ENCODE assay signal across 27 mouse cellular contexts in genomic region chr1:82825256-82825655, GRCm38 (mm10). TPM values are rescaled to one million over a fixed set of nuclear protein-coding genes. Genes with fewer than 3 reads are reported as not detected.
DNase-seq lines count a peak whose midpoint lies in the region; ATAC-seq and TF ChIP-seq lines count a peak whose summit lies in the region.
"Had no signal": no experiment of that assay in that cellular context is flagged by ENCODE, and none has a peak within 500 bp of the region (broad histone marks: within the 10 kb centered on the region; RNA-seq: fewer than 3 reads in every experiment).

No protein-coding gene starts in this region.

- no peak for TF ChIP-seq EP300 in stomach, postnatal 0 days (optimal IDR thresholded peaks at IDR 0.05)

- no peak for DNase-seq in stomach, postnatal 0 days (ENCODE audit: low spot score)
- no peak for DNase-seq in spleen, postnatal 14 days (ENCODE audit: low spot score in 2 of 2)
- DNase-seq in thymus, adult 18-20 months: no peak
- DNase-seq: cerebellum, adult 11-12 months; cerebellum, postnatal 36 days; forebrain, postnatal 0 days; heart, postnatal 10 days; kidney, adult 11 months; kidney, postnatal 25 days; layer of hippocampus, adult 9-11 months; lung, postnatal 14 days; right cerebral cortex, postnatal 14 days had no signal

- no peaks in the 10 kb centered on the region for H3K9me3 ChIP-seq in stomach, embryonic 14.5 days (ENCODE audit: control insufficient read depth, low read depth, low read length)
- H3K9me3 ChIP-seq in stomach, postnatal 0 days (ENCODE audit: control insufficient read depth, low read length): no peaks in the 10 kb centered on the region
- H3K9me3 ChIP-seq in liver, embryonic 16.5 days (replicated peaks; ENCODE audit: control insufficient read depth, low read length): no peaks in the 10 kb centered on the region
- H3K9me3 ChIP-seq: hindbrain, embryonic 13.5 days; limb, embryonic 13.5 days; midbrain, embryonic 10.5 days; neural tube, embryonic 13.5 days had no signal

- ATAC-seq in stomach, embryonic 14.5 days (ENCODE audit: insufficient number of reproducible peaks, insufficient read depth, low FRiP score, low read depth): peak; percentile 73; the same call in 1 of the 2 replicates
- ATAC-seq in stomach, postnatal 0 days (ENCODE audit: low FRiP score, low TSS enrichment): no peak
- ATAC-seq in erythroid progenitor cell, adult 5-6 weeks (replicated peaks; ENCODE audit: low FRiP score, poor library complexity, severe bottlenecking): peak; percentile 80
- peak; percentile 95 for ATAC-seq in liver, embryonic 16.5 days (ENCODE audit: low read depth)
- no peak for ATAC-seq in granulocyte monocyte progenitor cell, adult 5-6 weeks (replicated peaks; ENCODE audit: poor library complexity, severe bottlenecking)
- ATAC-seq: forebrain, postnatal 0 days had no signal

- peaks cover 2% of the 10 kb centered on the region; the same call in 1 of the 2 replicates for H3K4me1 ChIP-seq in stomach, embryonic 14.5 days (ENCODE audit: control insufficient read depth, insufficient read depth, low read length)
- H3K4me1 ChIP-seq in stomach, postnatal 0 days (replicated peaks; ENCODE audit: control insufficient read depth, insufficient read depth): no peaks in the 10 kb centered on the region
- H3K4me1 ChIP-seq in liver, embryonic 16.5 days (ENCODE audit: control insufficient read depth, low read depth, low read length): peaks cover 50% of the 10 kb centered on the region
- H3K4me1 ChIP-seq: midbrain, embryonic 10.5 days had no signal

- no peak overlapping the region for H3K4me2 ChIP-seq in stomach, embryonic 14.5 days (replicated peaks; ENCODE audit: low read depth, low read length)
- H3K4me2 ChIP-seq in stomach, postnatal 0 days (replicated peaks; ENCODE audit: low read depth): no peak overlapping the region
- H3K4me2 ChIP-seq in liver, embryonic 16.5 days (ENCODE audit: low read depth, low read length): peak overlapping the region; percentile 47
- H3K4me2 ChIP-seq: hindbrain, embryonic 13.5 days; limb, embryonic 13.5 days; neural tube, embryonic 13.5 days had no signal

- TF ChIP-seq CTCF in stomach, postnatal 0 days (IDR thresholded peaks at IDR 0.05; ENCODE audit: low read depth): no peak

- no peak overlapping the region for H3K27ac ChIP-seq in stomach, embryonic 14.5 days (ENCODE audit: low read length)
- H3K27ac ChIP-seq in stomach, postnatal 0 days (replicated peaks): no peak overlapping the region
- H3K27ac ChIP-seq in liver, embryonic 16.5 days (ENCODE audit: low read length): peak overlapping the region; percentile 98
- H3K27ac ChIP-seq: hindbrain, embryonic 13.5 days; limb, embryonic 13.5 days; midbrain, embryonic 10.5 days; neural tube, embryonic 13.5 days had no signal

- H3K36me3 ChIP-seq in stomach, embryonic 14.5 days (ENCODE audit: control insufficient read depth, insufficient read depth, low read length): no peaks in the 10 kb centered on the region
- H3K36me3 ChIP-seq in stomach, postnatal 0 days (ENCODE audit: control insufficient read depth, insufficient read depth, low read length): no peaks in the 10 kb centered on the region
- H3K36me3 ChIP-seq in liver, embryonic 16.5 days (ENCODE audit: control insufficient read depth, insufficient read depth): no peaks in the 10 kb centered on the region
- H3K36me3 ChIP-seq: hindbrain, embryonic 13.5 days; limb, embryonic 13.5 days; midbrain, embryonic 10.5 days; neural tube, embryonic 13.5 days had no signal

- H3K4me3 ChIP-seq in stomach, embryonic 14.5 days (ENCODE audit: low read depth, low read length): no peak overlapping the region
- no peak overlapping the region for H3K4me3 ChIP-seq in stomach, postnatal 0 days (ENCODE audit: low read depth, low read length)
- peak overlapping the region; percentile 23 for H3K4me3 ChIP-seq in liver, embryonic 16.5 days (ENCODE audit: low read depth, low read length)
- H3K4me3 ChIP-seq: hindbrain, embryonic 13.5 days; limb, embryonic 13.5 days; midbrain, embryonic 10.5 days; neural tube, embryonic 13.5 days had no signal

- H3K27me3 ChIP-seq in stomach, embryonic 14.5 days (ENCODE audit: control insufficient read depth, insufficient read depth, low read length): no peaks in the 10 kb centered on the region
- no peaks in the 10 kb centered on the region for H3K27me3 ChIP-seq in stomach, postnatal 0 days (ENCODE audit: control insufficient read depth, insufficient read depth, low read length)
- no peaks in the 10 kb centered on the region for H3K27me3 ChIP-seq in liver, embryonic 16.5 days (ENCODE audit: control insufficient read depth, insufficient read depth, low read depth, low read length)
- H3K27me3 ChIP-seq: hindbrain, embryonic 13.5 days; limb, embryonic 13.5 days; neural tube, embryonic 13.5 days had no signal

- WGBS in stomach, embryonic 14.5 days: 86% methylated on average over 2 of the region's 2 CpGs
- 95% methylated on average over 2 of the region's 2 CpGs for WGBS in stomach, postnatal 0 days
- 17% methylated on average over 2 of the region's 2 CpGs for WGBS in liver, embryonic 16.5 days (ENCODE audit: insufficient replicate concordance)

- no peak overlapping the region for H3K9ac ChIP-seq in stomach, embryonic 14.5 days (replicated peaks; ENCODE audit: low read depth, low read length)
- H3K9ac ChIP-seq in stomach, postnatal 0 days (ENCODE audit: low read length): no peak overlapping the region
- peak overlapping the region; percentile 68 for H3K9ac ChIP-seq in liver, embryonic 16.5 days (ENCODE audit: low read depth, low read length)
- H3K9ac ChIP-seq: forebrain, postnatal 0 days; hindbrain, embryonic 13.5 days; limb, embryonic 13.5 days; neural tube, embryonic 13.5 days had no signal

RNA-seq across cellular contexts. Expression of gene Agfg1, which starts 14.0 kb away (rescaled TPM):
- 37.2 and 41.0 TPM in 2 replicates for polyA plus RNA-seq in stomach, embryonic 14.5 days (2014; fragmentation: Nextera tagmentation; extraction: Ambion mirVana)
- 18.2 and 18.8 TPM in 2 replicates for polyA plus RNA-seq in stomach, postnatal 0 days (2015; fragmentation: Nextera tagmentation; extraction: Ambion mirVana)
- total RNA-seq in erythroid progenitor cell, adult 5-6 weeks (2015; ENCODE audit: low replicate concordance): 24.9 and 33.5 TPM in 2 replicates
- total RNA-seq in erythroid progenitor cell, adult 5-6 weeks (2017; ENCODE audit: low replicate concordance): 24.1 and 25.6 TPM in 2 replicates
- polyA plus RNA-seq in liver, embryonic 16.5 days (2015; fragmentation: Nextera tagmentation; extraction: Ambion mirVana): 39.0 and 44.7 TPM in 2 replicates
- total RNA-seq in granulocyte monocyte progenitor cell, adult 5-6 weeks (2014; fragmentation: Nextera tagmentation): 23.1 and 26.3 TPM in 2 replicates
- total RNA-seq in granulocyte monocyte progenitor cell, adult 5-6 weeks (2017): 32.5 and 33.5 TPM in 2 replicates

RNA-seq across cellular contexts. Expression of gene Gm47791, which starts 54.2 kb away (rescaled TPM):
- not detected in 2 replicates for polyA plus RNA-seq in stomach, embryonic 14.5 days (2014; fragmentation: Nextera tagmentation; extraction: Ambion mirVana)
- polyA plus RNA-seq in stomach, postnatal 0 days (2015; fragmentation: Nextera tagmentation; extraction: Ambion mirVana): not detected in 2 replicates
- not detected in 2 replicates for total RNA-seq in erythroid progenitor cell, adult 5-6 weeks (2015; ENCODE audit: low replicate concordance)
- total RNA-seq in erythroid progenitor cell, adult 5-6 weeks (2017; ENCODE audit: low replicate concordance): not detected in 2 replicates
- polyA plus RNA-seq in liver, embryonic 16.5 days (2015; fragmentation: Nextera tagmentation; extraction: Ambion mirVana): not detected in 2 replicates
- not detected in 2 replicates for total RNA-seq in granulocyte monocyte progenitor cell, adult 5-6 weeks (2014; fragmentation: Nextera tagmentation)
- total RNA-seq in granulocyte monocyte progenitor cell, adult 5-6 weeks (2017): not detected in 2 replicates
- total RNA-seq: adrenal gland, adult 18-20 months; ES-E14; forebrain, postnatal 0 days; gastrocnemius, adult 18-20 months; heart, postnatal 10 days; left cerebral cortex, postnatal 10 days had no signal
- polyA plus RNA-seq: embryonic facial prominence, embryonic 11.5 days; forebrain, postnatal 0 days; gonadal fat pad, adult 2 months; hindbrain, embryonic 13.5 days; limb, embryonic 13.5 days; midbrain, embryonic 10.5 days; neural tube, embryonic 13.5 days; thymus, postnatal 0 days had no signal

RNA-seq across cellular contexts. Expression of gene Tm4sf20, which starts 57.0 kb away (rescaled TPM):
- polyA plus RNA-seq in stomach, embryonic 14.5 days (2014; fragmentation: Nextera tagmentation; extraction: Ambion mirVana): 5.2 and 5.8 TPM in 2 replicates
- polyA plus RNA-seq in stomach, postnatal 0 days (2015; fragmentation: Nextera tagmentation; extraction: Ambion mirVana): 0.21 and 1.0 TPM in 2 replicates
- total RNA-seq in erythroid progenitor cell, adult 5-6 weeks (2015; ENCODE audit: low replicate concordance): not detected in 2 replicates
- total RNA-seq in erythroid progenitor cell, adult 5-6 weeks (2017; ENCODE audit: low replicate concordance): not detected in 2 replicates
- 1.2 TPM in 1 of 2 replicates, not detected in the other for polyA plus RNA-seq in liver, embryonic 16.5 days (2015; fragmentation: Nextera tagmentation; extraction: Ambion mirVana)
- not detected in 2 replicates for total RNA-seq in granulocyte monocyte progenitor cell, adult 5-6 weeks (2014; fragmentation: Nextera tagmentation)
- total RNA-seq in granulocyte monocyte progenitor cell, adult 5-6 weeks (2017): not detected in 2 replicates
- total RNA-seq: adrenal gland, adult 18-20 months; ES-E14; forebrain, postnatal 0 days; gastrocnemius, adult 18-20 months; heart, postnatal 10 days; left cerebral cortex, postnatal 10 days had no signal
- polyA plus RNA-seq: embryonic facial prominence, embryonic 11.5 days; forebrain, postnatal 0 days; gonadal fat pad, adult 2 months; hindbrain, embryonic 13.5 days; midbrain, embryonic 10.5 days had no signal

Comparison
In these comparisons a context has a peak if more than half of its experiments do, and no peak if none do; other contexts are left out.
1. ATAC-seq: peak in stomach, embryonic 14.5 days (single experiment), erythroid progenitor cell, adult 5-6 weeks (single experiment) and liver, embryonic 16.5 days (single experiment); none in stomach, postnatal 0 days (single experiment) and granulocyte monocyte progenitor cell, adult 5-6 weeks (single experiment).